Mouse (Mus musculus): Measurements from ENCODE around the gene Lsr. TPM values are rescaled to one million over a fixed set of nuclear protein-coding genes. Genes with fewer than 3 reads are reported as not detected.
"Not testable (repeated sequence)": the region's sequence is repeated elsewhere in the genome, so short reads cannot be mapped to it uniquely, and the experiment has no call there.

The Lsr gene
- polyA plus RNA-seq, 1 experiment, result 816 TPM

DNA sequence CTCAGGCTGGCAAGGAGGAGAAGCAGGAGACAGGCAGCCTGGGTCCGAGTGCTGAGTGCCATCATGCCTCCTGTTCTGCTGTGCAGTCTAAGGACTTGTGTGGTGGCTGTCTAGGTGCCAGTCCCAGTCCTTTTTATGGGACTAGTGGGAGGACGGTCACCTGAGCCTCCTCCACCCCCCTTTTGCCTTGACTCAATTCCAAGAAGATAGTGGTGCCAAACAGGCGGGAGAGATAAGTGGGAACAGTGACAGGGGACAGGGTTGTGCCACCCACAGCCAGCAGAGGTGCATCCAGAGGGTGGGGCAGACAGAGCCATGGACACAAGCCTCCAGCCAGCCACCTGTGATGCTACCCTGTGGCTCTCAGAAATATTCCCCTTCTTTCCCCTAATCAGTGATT is 49.2 kb downstream of the Lsr start:
- TF ChIP-seq CTCF (IDR thresholded peaks at IDR 0.05; ENCODE audit: extremely low read depth, insufficient read length, insufficient replicate concordance, low read depth, low read length) (no peak), POLR2A (IDR thresholded peaks at IDR 0.05; ENCODE audit: low read depth, low read length) (no peak)
- 29% methylated on average over 3 of the region's 3 CpGs for WGBS
- no peaks in the 10 kb centered on the region for H3K36me3 ChIP-seq (ENCODE audit: control insufficient read depth, insufficient read depth, low read length)

DNA sequence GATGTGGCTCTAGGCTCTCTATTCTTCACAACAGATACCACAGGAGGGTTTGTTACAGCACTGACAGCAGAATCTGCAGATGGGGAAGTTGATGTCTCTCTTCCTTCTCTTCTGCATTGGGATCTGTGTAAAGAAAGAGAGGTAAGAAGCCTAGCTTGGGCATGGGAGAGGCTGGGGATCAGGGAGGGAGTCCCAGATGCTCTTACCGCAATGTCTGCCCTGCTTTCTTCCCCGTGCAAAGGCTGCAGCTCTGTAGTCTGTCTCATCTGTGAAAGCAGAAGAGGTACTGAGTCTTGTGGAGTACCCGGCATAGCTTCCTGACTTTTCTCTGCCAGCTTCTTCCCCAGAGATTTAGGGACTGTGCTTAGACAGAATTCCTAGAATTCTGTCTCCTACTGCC is 50.8 kb downstream of the Lsr start:
- H3K4me3 ChIP-seq (ENCODE audit: low read depth, low read length); H3K27ac ChIP-seq (ENCODE audit: insufficient read depth, low read depth, low read length); H3K36me3 ChIP-seq (ENCODE audit: control insufficient read depth, insufficient read depth, low read length); H3K4me1 ChIP-seq (ENCODE audit: control insufficient read depth, insufficient read depth, insufficient read length, low read length); H3K27me3 ChIP-seq (ENCODE audit: control insufficient read depth, insufficient read depth, low read length): not testable (repeated sequence)
- 72% methylated on average over 3 of the region's 3 CpGs for WGBS

More for the DNA sequence above, 49.2 kb downstream of the Lsr start:
- Histone ChIP-seq H3K4me3 (ENCODE audit: low read depth, low read length) (no peak overlapping the region), H3K27me3 (ENCODE audit: control insufficient read depth, insufficient read depth, low read length) (no peaks in the 10 kb centered on the region), H3K27ac (ENCODE audit: insufficient read depth, low read depth, low read length) (no peak overlapping the region), H3K4me1 (ENCODE audit: control insufficient read depth, insufficient read depth, insufficient read length, low read length) (peaks cover 7% of the 10 kb centered on the region)

DNA sequence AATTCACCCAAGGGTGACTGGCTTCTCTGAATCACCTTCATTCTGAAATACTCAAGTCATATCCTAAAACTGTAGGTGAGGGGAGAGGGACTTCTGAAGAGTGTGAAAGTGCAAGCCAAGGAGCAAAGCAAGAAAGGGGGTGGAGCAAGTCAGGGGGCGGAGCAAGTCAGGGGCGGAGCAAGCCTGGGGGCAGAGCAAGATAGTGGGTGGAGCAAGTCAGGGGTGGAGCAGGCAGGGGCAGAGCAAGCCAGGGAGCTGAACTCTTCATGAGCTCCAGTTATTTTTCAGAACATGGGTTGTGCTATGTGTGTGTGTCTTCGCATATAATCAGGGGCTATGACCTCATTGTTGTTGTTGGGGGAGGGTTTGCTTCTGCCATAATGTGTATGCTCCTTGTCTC is 53.0 kb downstream of the Lsr start:
- H3K27me3 ChIP-seq (ENCODE audit: control insufficient read depth, insufficient read depth, low read length), result no peaks in the 10 kb centered on the region
- H3K4me3 ChIP-seq (ENCODE audit: low read depth, low read length), result no peak overlapping the region
- peaks cover 8% of the 10 kb centered on the region for H3K4me1 ChIP-seq (ENCODE audit: control insufficient read depth, insufficient read depth, insufficient read length, low read length)
- no peaks in the 10 kb centered on the region for H3K36me3 ChIP-seq (ENCODE audit: control insufficient read depth, insufficient read depth, low read length)
- TF ChIP-seq CTCF (IDR thresholded peaks at IDR 0.05; ENCODE audit: extremely low read depth, insufficient read length, insufficient replicate concordance, low read depth, low read length) (no peak), POLR2A (IDR thresholded peaks at IDR 0.05; ENCODE audit: low read depth, low read length) (no peak)
- WGBS, result 63% methylated on average over 3 of the region's 3 CpGs
- H3K27ac ChIP-seq (ENCODE audit: insufficient read depth, low read depth, low read length), result no peak overlapping the region

DNA sequence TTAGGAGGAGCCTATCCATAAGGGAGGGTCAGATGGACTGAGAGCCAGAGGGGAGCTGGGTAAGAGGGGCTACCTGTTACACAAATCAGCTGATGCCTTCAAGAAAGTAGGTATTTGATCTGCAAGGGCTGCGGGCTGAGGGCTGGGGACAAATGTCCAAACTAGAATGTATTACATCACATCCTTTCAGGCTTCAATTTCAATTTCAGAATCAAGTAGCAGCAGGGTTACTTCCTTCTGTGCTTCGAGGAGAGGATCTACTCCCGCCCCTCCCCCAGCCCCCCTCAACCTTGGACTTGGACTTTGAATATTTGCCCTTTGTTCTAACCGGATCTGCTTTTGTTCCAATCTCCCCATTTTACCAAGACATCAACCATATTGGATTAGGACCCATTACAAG is 56.0 kb downstream of the Lsr start:
- TF ChIP-seq CTCF (IDR thresholded peaks at IDR 0.05; ENCODE audit: extremely low read depth, insufficient read length, insufficient replicate concordance, low read depth, low read length) (no peak), POLR2A (IDR thresholded peaks at IDR 0.05; ENCODE audit: low read depth, low read length) (no peak)
- no peak overlapping the region for H3K27ac ChIP-seq (ENCODE audit: insufficient read depth, low read depth, low read length)
- H3K4me3 ChIP-seq (ENCODE audit: low read depth, low read length), result no peak overlapping the region
- H3K27me3 ChIP-seq (ENCODE audit: control insufficient read depth, insufficient read depth, low read length), result no peaks in the 10 kb centered on the region
- WGBS, result 29% methylated on average over 4 of the region's 4 CpGs
- no peaks in the 10 kb centered on the region for H3K36me3 ChIP-seq (ENCODE audit: control insufficient read depth, insufficient read depth, low read length)
- H3K4me1 ChIP-seq (ENCODE audit: control insufficient read depth, insufficient read depth, insufficient read length, low read length), result peaks cover 5% of the 10 kb centered on the region

DNA sequence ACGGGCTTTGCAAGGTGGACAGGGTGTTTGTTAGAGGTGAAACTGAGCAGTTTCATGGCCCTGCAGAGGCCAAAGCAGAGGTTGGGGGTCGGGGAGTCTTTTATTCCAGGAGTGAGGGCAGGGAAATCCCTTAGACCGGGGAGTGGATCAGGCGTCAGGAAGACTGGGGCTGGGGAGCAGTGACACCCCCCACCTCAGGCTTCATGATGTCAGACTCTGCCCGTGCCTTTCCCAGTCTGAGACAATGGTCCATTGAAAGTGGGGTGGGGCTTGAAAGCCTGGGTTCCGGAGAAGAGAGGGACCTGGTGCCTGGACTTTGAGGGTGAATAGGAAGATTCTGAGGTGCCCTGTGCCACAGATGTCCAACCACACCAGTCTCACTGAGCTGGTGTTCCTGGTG is 56.6 kb downstream of the Lsr start:
- TF ChIP-seq CTCF (IDR thresholded peaks at IDR 0.05; ENCODE audit: extremely low read depth, insufficient read length, insufficient replicate concordance, low read depth, low read length) (no peak), POLR2A (IDR thresholded peaks at IDR 0.05; ENCODE audit: low read depth, low read length) (no peak)

DNA sequence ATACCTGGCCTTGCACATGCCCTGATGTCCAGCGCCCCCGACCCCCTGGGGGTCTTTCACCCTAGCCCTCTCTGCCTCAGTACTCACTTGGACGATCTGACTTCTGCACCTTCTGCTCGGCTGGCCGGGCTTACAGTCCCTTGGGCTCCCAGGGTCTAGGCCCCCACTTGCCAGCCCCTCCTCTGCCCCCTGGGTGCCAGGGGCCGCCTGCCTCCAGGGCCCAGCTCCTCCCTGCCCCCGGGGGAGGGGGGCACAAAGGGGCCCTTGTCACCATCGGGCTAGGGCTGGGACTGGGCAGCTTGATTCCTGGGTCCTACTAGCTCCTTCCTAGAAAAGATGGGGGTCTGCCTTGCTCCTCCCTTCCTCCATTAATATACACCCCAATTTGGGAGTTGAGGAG is 58.5 kb downstream of the Lsr start, which contains the start of gene Mag:
Mag (minus strand) TSS at position 142 of the 400 bp plus-strand sequence.
- TF ChIP-seq POLR2A (IDR thresholded peaks at IDR 0.05; ENCODE audit: low read depth, low read length) (no peak), CTCF (IDR thresholded peaks at IDR 0.05; ENCODE audit: extremely low read depth, insufficient read length, insufficient replicate concordance, low read depth, low read length) (no peak)
- Histone ChIP-seq H3K4me1 (ENCODE audit: control insufficient read depth, insufficient read depth, insufficient read length, low read length) (peaks cover 5% of the 10 kb centered on the region; the same call in 1 of the 2 replicates), H3K27me3 (ENCODE audit: control insufficient read depth, insufficient read depth, low read length) (no peaks in the 10 kb centered on the region), H3K4me3 (ENCODE audit: low read depth, low read length) (no peak within 1 kb of the TSS), H3K27ac (ENCODE audit: insufficient read depth, low read depth, low read length) (no peak within 1 kb of the TSS), H3K36me3 (ENCODE audit: control insufficient read depth, insufficient read depth, low read length) (no peaks in the 10 kb centered on the region)
- WGBS, result 83% methylated on average over 8 of the region's 8 CpGs

More for the DNA sequence above, 56.6 kb downstream of the Lsr start:
- no peak overlapping the region for H3K4me3 ChIP-seq (ENCODE audit: low read depth, low read length)
- no peak overlapping the region for H3K27ac ChIP-seq (ENCODE audit: insufficient read depth, low read depth, low read length)
- H3K4me1 ChIP-seq (ENCODE audit: control insufficient read depth, insufficient read depth, insufficient read length, low read length), result peaks cover 5% of the 10 kb centered on the region
- H3K27me3 ChIP-seq (ENCODE audit: control insufficient read depth, insufficient read depth, low read length), result no peaks in the 10 kb centered on the region
- H3K36me3 ChIP-seq (ENCODE audit: control insufficient read depth, insufficient read depth, low read length), result no peaks in the 10 kb centered on the region
- WGBS, result 54% methylated on average over 6 of the region's 6 CpGs

DNA sequence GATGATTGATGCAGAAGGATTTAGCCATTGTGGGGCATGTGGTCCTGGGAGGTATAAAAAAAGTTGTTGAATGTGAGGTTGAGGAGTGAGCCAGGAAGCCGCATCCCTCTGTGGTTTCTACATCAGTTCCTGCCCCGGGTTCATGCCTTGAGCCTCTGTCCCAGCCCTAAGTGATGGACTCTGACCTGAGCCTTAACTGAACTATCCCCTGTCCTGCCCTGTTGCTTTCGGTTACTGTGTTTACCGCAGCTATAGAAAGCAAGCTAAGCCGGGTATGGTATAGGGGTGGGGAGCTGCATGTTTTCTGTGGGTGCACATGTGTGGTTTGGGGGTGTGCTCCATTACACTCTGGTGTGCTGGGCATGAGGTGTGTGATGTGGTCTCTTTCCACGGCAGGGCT is 63.5 kb downstream of the Lsr start:
- TF ChIP-seq POLR2A (IDR thresholded peaks at IDR 0.05; ENCODE audit: low read depth, low read length), result no peak
- TF ChIP-seq CTCF (IDR thresholded peaks at IDR 0.05; ENCODE audit: extremely low read depth, insufficient read length, insufficient replicate concordance, low read depth, low read length), result no peak

DNA sequence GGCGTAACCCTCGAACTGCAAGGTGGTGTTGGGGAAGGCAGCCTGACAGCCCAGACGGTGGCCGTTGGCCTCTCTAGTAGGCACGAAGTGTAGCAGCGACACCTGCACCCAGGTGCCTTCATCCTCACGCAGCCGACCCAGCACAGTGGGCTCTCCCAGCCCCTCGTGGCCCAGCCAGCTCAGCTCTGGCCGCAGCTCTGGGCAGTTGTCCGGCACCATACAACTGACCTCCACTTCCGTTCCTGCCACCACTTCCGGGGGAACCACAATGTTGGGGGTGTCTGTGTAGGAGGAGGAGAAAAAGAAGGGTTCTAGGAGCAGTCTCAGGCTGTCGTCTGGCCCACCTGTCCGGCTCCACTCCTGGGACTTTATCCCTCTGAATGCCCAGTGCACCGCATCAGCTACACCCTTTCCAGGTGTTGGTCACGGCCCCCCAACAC is 64.3 kb downstream of the Lsr start:
- Histone ChIP-seq H3K27me3 (ENCODE audit: control insufficient read depth, insufficient read depth, low read length) (no peaks in the 10 kb centered on the region), H3K36me3 (ENCODE audit: control insufficient read depth, insufficient read depth, low read length) (no peaks in the 10 kb centered on the region), H3K27ac (ENCODE audit: insufficient read depth, low read depth, low read length) (no peak overlapping the region), H3K4me3 (ENCODE audit: low read depth, low read length) (peak overlapping the region; percentile 43), H3K4me1 (ENCODE audit: control insufficient read depth, insufficient read depth, insufficient read length, low read length) (peaks cover 14% of the 10 kb centered on the region)
- WGBS, result 22% methylated on average over 17 of the region's 17 CpGs
- TF ChIP-seq CTCF (IDR thresholded peaks at IDR 0.05; ENCODE audit: extremely low read depth, insufficient read length, insufficient replicate concordance, low read depth, low read length) (no peak), POLR2A (IDR thresholded peaks at IDR 0.05; ENCODE audit: low read depth, low read length) (no peak)

More for the DNA sequence above, 63.5 kb downstream of the Lsr start:
- peaks cover 14% of the 10 kb centered on the region for H3K4me1 ChIP-seq (ENCODE audit: control insufficient read depth, insufficient read depth, insufficient read length, low read length)
- no peak overlapping the region for H3K4me3 ChIP-seq (ENCODE audit: low read depth, low read length)
- no peak overlapping the region for H3K27ac ChIP-seq (ENCODE audit: insufficient read depth, low read depth, low read length)
- 30% methylated on average over 6 of the region's 6 CpGs for WGBS
- no peaks in the 10 kb centered on the region for H3K36me3 ChIP-seq (ENCODE audit: control insufficient read depth, insufficient read depth, low read length)
- H3K27me3 ChIP-seq (ENCODE audit: control insufficient read depth, insufficient read depth, low read length), result no peaks in the 10 kb centered on the region

Data from small intestine, adult 2 months (tissue).